11 mouse cellular contexts compared by ENCODE assay signal in genomic region chr11:120938795-120939194, GRCm38 (mm10). TPM values are rescaled to one million over a fixed set of nuclear protein-coding genes. Genes with fewer than 3 reads are reported as not detected.
DNase-seq lines count a peak whose midpoint lies in the region; ATAC-seq and TF ChIP-seq lines count a peak whose summit lies in the region.
"Had no signal": no experiment of that assay in that cellular context is flagged by ENCODE, and none has a peak within 500 bp of the region (broad histone marks: within the 10 kb centered on the region; RNA-seq: fewer than 3 reads in every experiment).

No protein-coding gene starts in this region.

- H3K36me3 ChIP-seq in CH12.LX (replicated peaks in 1 of 2; ENCODE audit: control insufficient read depth in 1 of 2, insufficient read depth in 1 of 2, low read length in 1 of 2) = no peaks in the 10 kb centered on the region
- H3K36me3 ChIP-seq: heart, embryonic 10.5 days; neural tube, embryonic 12.5 days had no signal

- no peak for TF ChIP-seq RAD21 in CH12.LX (IDR thresholded peaks at IDR 0.05; ENCODE audit: low read depth, low read length)

- peak overlapping the region in 1 of 3 experiments; percentile 4 for H3K4me3 ChIP-seq in CH12.LX (replicated peaks in 1 of 3; ENCODE audit: low read depth in 2 of 3, low read length in 2 of 3, poor library complexity in 1 of 3)
- H3K4me3 ChIP-seq: heart, embryonic 10.5 days; neural tube, embryonic 12.5 days had no signal

- H3K27ac ChIP-seq in CH12.LX (ENCODE audit: insufficient read depth, low read depth) = peak overlapping the region; percentile 13; the same call in 1 of the 2 replicates
- H3K27ac ChIP-seq: neural tube, embryonic 12.5 days had no signal

- in situ Hi-C loops in CH12.LX (cut with MboI; ENCODE audit: low pct_ligation_motif_present, low pct_unique_long_range_greater_than_20kb, low sequenced_read_pairs) = no loop called here

- no peak for TF ChIP-seq CTCF in CH12.LX (conservative IDR thresholded peaks at IDR 0.05 in 1 of 2, IDR thresholded peaks at IDR 0.05 in 1 of 2; ENCODE audit: low read depth in 2 of 2, low read length in 2 of 2)

- no peak for DNase-seq in CH12.LX (ENCODE audit: extremely low read depth)
- DNase-seq in NIH3T3 (ENCODE audit: low read depth) = peak; percentile 59
- DNase-seq in liver = peak; percentile 74
- no peak for DNase-seq in layer of hippocampus, postnatal 25 days (ENCODE audit: extremely low spot score in 1 of 2, low spot score in 1 of 2)
- no peak for DNase-seq in thymus, postnatal 36 days
- no peak for DNase-seq in layer of hippocampus, postnatal 14 days (ENCODE audit: low spot score in 2 of 2)
- DNase-seq: layer of hippocampus, adult 9-11 months; right cerebral cortex, postnatal 14 days had no signal

- peaks cover 4% of the 10 kb centered on the region for H3K27me3 ChIP-seq in CH12.LX (replicated peaks)
- H3K27me3 ChIP-seq: neural tube, embryonic 12.5 days had no signal

- TF ChIP-seq POLR2A in CH12.LX (IDR thresholded peaks at IDR 0.05; ENCODE audit: low read depth, low read length) = no peak

- no peak overlapping the region for H3K9ac ChIP-seq in CH12.LX (ENCODE audit: insufficient read depth, low read depth)
- H3K9ac ChIP-seq: neural tube, embryonic 12.5 days had no signal

- peaks cover 18 to 20% of the 10 kb centered on the region in 2 experiments for H3K4me1 ChIP-seq in CH12.LX (ENCODE audit: control insufficient read depth in 1 of 2, insufficient read depth in 2 of 2)
- H3K4me1 ChIP-seq: neural tube, embryonic 12.5 days had no signal

- H3K9me3 ChIP-seq in CH12.LX (replicated peaks; ENCODE audit: low read length) = peaks cover 3% of the 10 kb centered on the region
- H3K9me3 ChIP-seq: heart, embryonic 10.5 days; neural tube, embryonic 12.5 days had no signal

- dilution Hi-C loops in CH12.LX (cut with MboI; ENCODE audit: extremely low pct_ligation_motif_present, extremely low pct_unique_long_range_greater_than_20kb, low sequenced_read_pairs) = no loop called here

- ATAC-seq in monocyte, adult 5-6 weeks (replicated peaks; ENCODE audit: insufficient number of reproducible peaks, low FRiP score, low TSS enrichment, poor library complexity, severe bottlenecking) = peak; percentile 91

- TF ChIP-seq EP300 in CH12.LX (IDR thresholded peaks at IDR 0.05; ENCODE audit: low read length) = 0 out of 2 replicates have a peak, but pooled peaks have one; percentile 10

- H3K4me2 ChIP-seq in CH12.LX (ENCODE audit: insufficient read depth, low read depth, poor library complexity, severe bottlenecking) = no peak overlapping the region
- H3K4me2 ChIP-seq: neural tube, embryonic 12.5 days had no signal

- no peaks in the 10 kb centered on the region for H3K79me2 ChIP-seq in CH12.LX (replicated peaks; ENCODE audit: control insufficient read depth, extremely low read depth, insufficient read depth, poor library complexity, severe bottlenecking)

TF ChIP-seq in CH12.LX, 34 proteins besides CTCF, POLR2A, EP300 and RAD21:
- TF ChIP-seq ELF1 (IDR thresholded peaks at IDR 0.05; ENCODE audit: low read depth, low read length) (peak; percentile 72), IRF4 (IDR thresholded peaks at IDR 0.05; ENCODE audit: low read depth, low read length) (0 out of 2 replicates have a peak, but pooled peaks have one; percentile 32), ZKSCAN1 (IDR thresholded peaks at IDR 0.05; ENCODE audit: borderline replicate concordance, low read depth, low read length) (no peak), ZMIZ1 (IDR thresholded peaks at IDR 0.05; ENCODE audit: low read depth, low read length) (no peak), SIN3A (IDR thresholded peaks at IDR 0.05; ENCODE audit: low read length) (0 out of 2 replicates have a peak, but pooled peaks have one; percentile 37), ETS1 (conservative IDR thresholded peaks at IDR 0.05; ENCODE audit: low read depth, low read length) (peak; percentile 48), NELFE (IDR thresholded peaks at IDR 0.05; ENCODE audit: low read depth, low read length) (no peak)

RNA-seq across cellular contexts. Expression of gene Ccdc57, which starts 6.1 kb away (rescaled TPM):
- total RNA-seq in CH12.LX (2012; rRNA removed) (4.6 and 5.4 TPM in 2 replicates), CH12.LX (2014; rRNA removed) (2.3 and 2.7 TPM in 2 replicates)
- 6.0 and 6.2 TPM in 2 replicates for polyA plus RNA-seq in CH12.LX (2012; ENCODE audit: insufficient read length, low read depth)
- 0.39 to 0.57 TPM in 2 of 3 replicates, not detected in the other for total RNA-seq in monocyte, adult 5-6 weeks (2017)
- 1 to 10 TPM; 4.8 to 8.0 TPM for total RNA-seq in layer of hippocampus, postnatal 25 days (2021)
- 1 to 10 TPM; 5.7 to 7.8 TPM for total RNA-seq in layer of hippocampus, postnatal 14 days (2021)

RNA-seq across cellular contexts. Expression of gene Slc16a3, which starts 9.5 kb away (rescaled TPM):
- total RNA-seq in CH12.LX (2012; rRNA removed) (214 and 388 TPM in 2 replicates), CH12.LX (2014; rRNA removed) (90.8 and 130 TPM in 2 replicates)
- polyA plus RNA-seq in CH12.LX (2012; ENCODE audit: insufficient read length, low read depth) = 9.7 and 11.1 TPM in 2 replicates
- total RNA-seq in monocyte, adult 5-6 weeks (2017) = 74.0 to 101 TPM (median 95.1 TPM) in 3 replicates
- 1 to 10 TPM; 2.0 to 2.2 TPM for total RNA-seq in layer of hippocampus, postnatal 25 days (2021)
- total RNA-seq in layer of hippocampus, postnatal 14 days (2021) = 1 to 10 TPM; 2.1 to 3.3 TPM

RNA-seq across cellular contexts. Expression of gene Csnk1d, which starts 52.3 kb away (rescaled TPM):
- total RNA-seq in CH12.LX (2012; rRNA removed) = 92.1 and 96.8 TPM in 2 replicates
- 77.7 and 77.8 TPM in 2 replicates for total RNA-seq in CH12.LX (2014; rRNA removed)
- polyA plus RNA-seq in CH12.LX (2012; ENCODE audit: insufficient read length, low read depth) = 134 and 136 TPM in 2 replicates
- total RNA-seq in monocyte, adult 5-6 weeks (2017) = 139 to 159 TPM (median 146 TPM) in 3 replicates
- 100 to 1,000 TPM; 127 to 128 TPM for total RNA-seq in layer of hippocampus, postnatal 25 days (2021)
- 100 to 1,000 TPM; 123 to 126 TPM for total RNA-seq in layer of hippocampus, postnatal 14 days (2021)

Comparison
In these comparisons a context has a peak if more than half of its experiments do, and no peak if none do; other contexts are left out.
1. DNase-seq: peak in NIH3T3 (single experiment) and liver (single experiment); none in CH12.LX (single experiment), layer of hippocampus, postnatal 25 days (0 of 2), thymus, postnatal 36 days (0 of 2) and layer of hippocampus, postnatal 14 days (0 of 2).
2. RNA of gene Slc16a3, which starts 9.5 kb away (total RNA-seq): 90.8 to 388 TPM in CH12.LX and 74.0 to 101 TPM in monocyte, adult 5-6 weeks; 2.1 to 3.3 TPM in layer of hippocampus, postnatal 14 days and 2.0 to 2.2 TPM in layer of hippocampus, postnatal 25 days; every median in the first group is over 10 times any median in the second.